Mouse (Mus musculus) spleen, adult 2 months (tissue): ENCODE data around the gene Fam151a. TPM values are rescaled to one million over a fixed set of nuclear protein-coding genes. Genes with fewer than 3 reads are reported as not detected.
A peak's percentile ranks its signal among the peaks of the same experiment; 100 is the strongest.

ENCODE experiments used
- DNase-seq, 2 experiments: peaks; one replicate each; pipeline versions ENCODE4 v3.0.0 to v3.0.0-alpha.2; 2012 to 2021; ENCODE audit warnings: low spot score in 2 of 2, low read depth in 1 of 2
- H3K27ac ChIP-seq: fragments of 200-500 bp; 2 replicates; pipeline ENCODE4 v1.5.1; 2012; ENCODE audit warnings: low read length, inconsistent platforms; ENCODE audit not compliant: insufficient read depth
- H3K27me3 ChIP-seq: fragments of 200-500 bp; 2 replicates; pipeline ENCODE4 v1.6.1; 2012; ENCODE audit warnings: mild to moderate bottlenecking, moderate library complexity, low read length, inconsistent platforms; ENCODE audit not compliant: control insufficient read depth, insufficient read depth
- H3K36me3 ChIP-seq: fragments of 200-500 bp; 2 replicates; pipeline ENCODE4 v1.6.1; 2012; ENCODE audit warnings: mild to moderate bottlenecking, low read length, inconsistent platforms; ENCODE audit not compliant: control insufficient read depth, insufficient read depth
- H3K4me1 ChIP-seq: fragments of 200-500 bp; 2 replicates; pipeline ENCODE4 v1.6.1; 2011; ENCODE audit warnings: inconsistent platforms; ENCODE audit not compliant: control insufficient read depth, insufficient read depth, insufficient read length
- H3K4me3 ChIP-seq: fragments of 200-500 bp; 2 replicates; pipeline ENCODE4 v1.5.1; 2011; ENCODE audit warnings: mild to moderate bottlenecking, inconsistent platforms; ENCODE audit not compliant: insufficient read depth, insufficient read length; ENCODE audit errors: extremely low read depth
- CTCF ChIP-seq: fragments of 200-500 bp; IDR thresholded peaks from 2 replicates; pipeline ENCODE4 v1.5.1; 2011; ENCODE audit warnings: mild to moderate bottlenecking, inconsistent platforms; ENCODE audit not compliant: insufficient read depth, insufficient read length, insufficient replicate concordance; ENCODE audit errors: extremely low read depth
- POLR2A ChIP-seq: fragments of 200-500 bp; IDR thresholded peaks from 2 replicates; pipeline ENCODE4 v1.6.1; 2011; ENCODE audit warnings: low read depth, low read length, inconsistent platforms
- WGBS: fragments of 180-500 bp; shearing (Covaris S2); methylation state at CpG from one replicate; pipeline ENCODE4 v1.1.7; 2018; 5-methylcytosine and 5-hydroxymethylcytosine counted together
- polyA plus RNA-seq: library from polyadenylated mRNA; depleted of rRNA; stranded (reverse); fragments of >200 nt; gene quantifications from 2 replicates; pipeline ENCODE4 v1.2.3, GENCODE M21; 2012; rRNA removed

Fam151a gene
- 1.4 and 2.4 TPM in 2 replicates for polyA plus RNA-seq

GRCm38 (mm10) chr4:106733636-106734035, at the start of gene Fam151a:
Gene Fam151a (plus strand): TSS chr4:106733889.
- TF ChIP-seq CTCF (no peak), POLR2A (no peak)
- DNase-seq, result no peak
- no peaks in the 10 kb centered on the region for H3K4me1 ChIP-seq
- H3K4me3 ChIP-seq, result no peak within 1 kb of the TSS
- H3K27me3 ChIP-seq, result no peaks in the 10 kb centered on the region
- no peaks in the 10 kb centered on the region for H3K36me3 ChIP-seq
- no peak within 1 kb of the TSS for H3K27ac ChIP-seq
- 77% methylated on average over 4 of the region's 4 CpGs for WGBS

GRCm38 (mm10) chr4:106688636-106689296, 44.9 kb upstream of the Fam151a start:
- TF ChIP-seq CTCF, result no peak
- no peak for TF ChIP-seq POLR2A
- WGBS, result 41% methylated on average over 3 of the region's 3 CpGs
- H3K27ac ChIP-seq, result no peak overlapping the region; the same call in 1 of the 2 replicates
- no peaks in the 10 kb centered on the region for H3K4me1 ChIP-seq
- H3K4me3 ChIP-seq, result no peak overlapping the region
- no peaks in the 10 kb centered on the region for H3K36me3 ChIP-seq
- H3K27me3 ChIP-seq, result no peaks in the 10 kb centered on the region
- DNase-seq, result no peak

- Histone ChIP-seq H3K27me3 (no peaks in the 10 kb centered on the region), H3K4me1 (no peaks in the 10 kb centered on the region), H3K36me3 (no peaks in the 10 kb centered on the region), H3K4me3 (no peak overlapping the region), H3K27ac (no peak overlapping the region)
- DNase-seq, result no peak
- TF ChIP-seq POLR2A, result no peak
- 82% methylated on average over 15 of the region's 15 CpGs for WGBS
These were observed 39.8 kb upstream of the Fam151a start for GRCm38 (mm10) chr4:106693841-106694430.

GRCm38 (mm10) chr4:106699989-106700388, 33.7 kb upstream of the Fam151a start:
- DNase-seq, result no peak
- no peak overlapping the region for H3K27ac ChIP-seq
- no peak overlapping the region for H3K4me3 ChIP-seq
- no peaks in the 10 kb centered on the region for H3K27me3 ChIP-seq
- WGBS, result 20% methylated on average over 9 of the region's 9 CpGs
- H3K4me1 ChIP-seq, result no peaks in the 10 kb centered on the region
- H3K36me3 ChIP-seq, result no peaks in the 10 kb centered on the region
- TF ChIP-seq POLR2A (no peak), CTCF (peak; percentile 33; the same call in 1 of the 2 replicates)

GRCm38 (mm10) chr4:106700798-106701197, 32.9 kb upstream of the Fam151a start:
- no peak overlapping the region for H3K4me3 ChIP-seq
- H3K27ac ChIP-seq, result no peak overlapping the region
- no peak for DNase-seq
- 58% methylated on average over 4 of the region's 4 CpGs for WGBS
- no peaks in the 10 kb centered on the region for H3K36me3 ChIP-seq
- TF ChIP-seq POLR2A (no peak), CTCF (no peak)
- no peaks in the 10 kb centered on the region for H3K4me1 ChIP-seq
- no peaks in the 10 kb centered on the region for H3K27me3 ChIP-seq

GRCm38 (mm10) chr4:106703956-106704355, 29.7 kb upstream of the Fam151a start:
- Histone ChIP-seq H3K4me1 (no peaks in the 10 kb centered on the region), H3K36me3 (no peaks in the 10 kb centered on the region), H3K27ac (no peak overlapping the region), H3K4me3 (no peak overlapping the region), H3K27me3 (no peaks in the 10 kb centered on the region)
- TF ChIP-seq CTCF, result no peak
- no peak for TF ChIP-seq POLR2A
- WGBS, result 74% methylated on average over 10 of the region's 10 CpGs
- no peak for DNase-seq

- WGBS, result 83% methylated on average over 11 of the region's 11 CpGs
- no peak overlapping the region for H3K27ac ChIP-seq
These were observed 29.3 kb upstream of the Fam151a start for GRCm38 (mm10) chr4:106704416-106704815.

More at GRCm38 (mm10) chr4:106704416-106704815, 29.3 kb upstream of the Fam151a start:
- Histone ChIP-seq H3K4me3 (no peak overlapping the region), H3K4me1 (no peaks in the 10 kb centered on the region), H3K36me3 (no peaks in the 10 kb centered on the region), H3K27me3 (no peaks in the 10 kb centered on the region)
- DNase-seq, result no peak
- TF ChIP-seq POLR2A, result no peak
- no peak for TF ChIP-seq CTCF
